Mouse (Mus musculus) CH12.LX (cell line): ENCODE measurements around the gene Asic2. TPM values are rescaled to one million over a fixed set of nuclear protein-coding genes. Genes with fewer than 3 reads are reported as not detected.

Experiments
- DNase-seq: peaks from one replicate; pipeline ENCODE4 v3.0.0-alpha.2; 2013; ENCODE audit errors: extremely low read depth
- H3K27ac ChIP-seq: 2 replicates; pipeline ENCODE4 v1.5.1; 2012; ENCODE audit warnings: low read depth, mild to moderate bottlenecking, control low read depth, moderate library complexity; ENCODE audit not compliant: insufficient read depth
- H3K27me3 ChIP-seq: replicated peaks from 2 replicates; pipeline ENCODE3; 2012; ENCODE audit warnings: inconsistent platforms
- H3K36me3 ChIP-seq, 2 experiments: replicated peaks in 1 of 2; 2 replicates each; pipeline versions ENCODE3 to v1.6.1; 2012; ENCODE audit warnings: inconsistent platforms in 1 of 2, low read length in 1 of 2, mild to moderate bottlenecking in 1 of 2, mixed read lengths in 1 of 2, moderate library complexity in 1 of 2; ENCODE audit not compliant: control insufficient read depth in 1 of 2, insufficient read depth in 1 of 2
- H3K4me1 ChIP-seq, 2 experiments: 2 replicates each; pipeline ENCODE4 v1.6.1; 2012; ENCODE audit warnings: inconsistent platforms in 1 of 2, moderate library complexity in 1 of 2; ENCODE audit not compliant: insufficient read depth in 2 of 2, control insufficient read depth in 1 of 2
- H3K4me2 ChIP-seq: 2 replicates; pipeline ENCODE4 v1.6.1; 2012; ENCODE audit warnings: low read depth, mild to moderate bottlenecking, control low read depth; ENCODE audit not compliant: poor library complexity, insufficient read depth, severe bottlenecking
- H3K4me3 ChIP-seq, 3 experiments: fragments of 150-350 bp in 1 of 3; sonication (generic) in 1 of 3; replicated peaks in 1 of 3; 2 replicates each; pipeline versions ENCODE3 to v1.5.1; 2011 to 2012; ENCODE audit warnings: low read depth in 2 of 3, low read length in 2 of 3, mild to moderate bottlenecking in 2 of 3, moderate library complexity in 2 of 3, control low read depth in 1 of 3, improper control_type of control experiment in 1 of 3, inconsistent platforms in 1 of 3, mixed read lengths in 1 of 3; ENCODE audit not compliant: poor library complexity in 1 of 3
- H3K79me2 ChIP-seq: replicated peaks from 2 replicates; pipeline ENCODE4 v1.6.1; 2012; ENCODE audit warnings: mild to moderate bottlenecking, moderate library complexity; ENCODE audit not compliant: control insufficient read depth, poor library complexity, insufficient read depth, severe bottlenecking; ENCODE audit errors: extremely low read depth
- H3K9ac ChIP-seq: 2 replicates; pipeline ENCODE4 v1.6.1; 2012; ENCODE audit warnings: low read depth, mild to moderate bottlenecking, control low read depth, moderate library complexity; ENCODE audit not compliant: insufficient read depth
- H3K9me3 ChIP-seq: replicated peaks from 2 replicates; pipeline ENCODE3; 2012; ENCODE audit warnings: low read length, inconsistent platforms, mixed read lengths
- BHLHE40 ChIP-seq: IDR thresholded peaks from 2 replicates; pipeline ENCODE4 v1.6.1; 2011; ENCODE audit warnings: mild to moderate bottlenecking, low read depth, low read length, improper control_type of control experiment
- EP300 ChIP-seq: IDR thresholded peaks from 2 replicates; pipeline ENCODE4 v1.6.1; 2011; ENCODE audit warnings: low read length, improper control_type of control experiment
- MAFK ChIP-seq: IDR thresholded peaks from 2 replicates; pipeline ENCODE4 v1.6.1; 2011; ENCODE audit warnings: low read length, improper control_type of control experiment; ENCODE audit not compliant: insufficient replicate concordance
- NELFE ChIP-seq: IDR thresholded peaks from 2 replicates; pipeline ENCODE4 v1.6.1; 2011; ENCODE audit warnings: low read depth, low read length, improper control_type of control experiment
- NRF1 ChIP-seq: IDR thresholded peaks from 2 replicates; pipeline ENCODE4 v1.6.1; 2014; ENCODE audit warnings: low read depth, mild to moderate bottlenecking, inconsistent platforms, low read length, improper control_type of control experiment, moderate library complexity
- SMC3 ChIP-seq: IDR thresholded peaks from 2 replicates; pipeline ENCODE4 v1.6.1; 2011; ENCODE audit warnings: low read depth, low read length, improper control_type of control experiment
- ZMIZ1 ChIP-seq: IDR thresholded peaks from 2 replicates; pipeline ENCODE4 v1.6.1; 2012; ENCODE audit warnings: low read depth, mild to moderate bottlenecking, inconsistent platforms, low read length, improper control_type of control experiment
- dilution Hi-C: fragments of 300-500 bp; cut with MboI; formaldehyde crosslinking; loops from 2 replicates; pipeline ENCODE4 v1.14.3; 2020; ENCODE audit warnings: low sequenced_read_pairs; ENCODE audit not compliant: extremely low pct_unique_long_range_greater_than_20kb, extremely low pct_ligation_motif_present
- in situ Hi-C: fragments of 300-500 bp; cut with MboI; formaldehyde crosslinking; loops from 3 replicates; pipeline ENCODE4 v1.14.3; 2019; ENCODE audit warnings: low sequenced_read_pairs, low pct_ligation_motif_present, low pct_unique_long_range_greater_than_20kb, mixed read lengths
- polyA plus RNA-seq: library from polyadenylated mRNA; unstranded; fragments of >175 nt; gene quantifications from 2 replicates; pipeline ENCODE4 v1.2.1, GENCODE M21; 2012; ENCODE audit warnings: low read depth; ENCODE audit not compliant: insufficient read length
- total RNA-seq, 2 experiments: library from RNA; depleted of rRNA; stranded (reverse); fragments of 300-350 nt in 1 of 2; fragments of >200 nt in 1 of 2; gene quantifications; 2 replicates each; pipeline ENCODE4 v1.2.3; 2012 to 2014

Asic2 gene
- total and polyA plus RNA-seq, 3 experiments: not detected

GRCm38 (mm10) chr11:80887021-80887420 lies 1081.2 kb downstream of the Asic2 start:
- H3K79me2 ChIP-seq: no peaks in the 10 kb centered on the region
- no peak for DNase-seq
- no peaks in the 10 kb centered on the region for H3K9me3 ChIP-seq
- H3K4me3 ChIP-seq: no peak overlapping the region
- H3K27me3 ChIP-seq: peaks cover 97% of the 10 kb centered on the region
- in situ Hi-C loops (no loop called here), dilution Hi-C loops (no loop called here)
- H3K36me3 ChIP-seq: no peaks in the 10 kb centered on the region
- TF ChIP-seq EP300 (no peak), NRF1 (no peak), BHLHE40 (no peak), MAFK (no peak), ZMIZ1 (no peak)
- H3K9ac ChIP-seq: no peak overlapping the region
- 0 out of 4 replicates have a peak, but pooled peaks cover 0 to 3% of the 10 kb centered on the region in 2 experiments for H3K4me1 ChIP-seq
- H3K27ac ChIP-seq: no peak overlapping the region
- H3K4me2 ChIP-seq: no peak overlapping the region

- Histone ChIP-seq H3K27me3 (peaks cover 97% of the 10 kb centered on the region), H3K79me2 (no peaks in the 10 kb centered on the region), H3K4me1 (0 out of 4 replicates have a peak, but pooled peaks cover 0 to 3% of the 10 kb centered on the region in 2 experiments), H3K9me3 (no peaks in the 10 kb centered on the region), H3K9ac (no peak overlapping the region), H3K4me2 (no peak overlapping the region), H3K4me3 (no peak overlapping the region), H3K36me3 (no peaks in the 10 kb centered on the region), H3K27ac (no peak overlapping the region)
- no peak for DNase-seq
- dilution Hi-C loops (no loop called here), in situ Hi-C loops (no loop called here)
- TF ChIP-seq MAFK (no peak), NELFE (no peak)
Measured at GRCm38 (mm10) chr11:80886365-80886764, 1081.9 kb downstream of the Asic2 start.

GRCm38 (mm10) chr11:80884521-80885231 lies 1083.6 kb downstream of the Asic2 start:
- Histone ChIP-seq H3K4me2 (no peak overlapping the region), H3K27me3 (peaks cover 92% of the 10 kb centered on the region), H3K4me1 (0 out of 4 replicates have a peak, but pooled peaks cover 0 to 3% of the 10 kb centered on the region in 2 experiments), H3K9ac (no peak overlapping the region), H3K9me3 (no peaks in the 10 kb centered on the region), H3K36me3 (no peaks in the 10 kb centered on the region), H3K27ac (no peak overlapping the region), H3K79me2 (no peaks in the 10 kb centered on the region), H3K4me3 (no peak overlapping the region)
- dilution Hi-C loops: no loop called here
- in situ Hi-C loops: no loop called here
- TF ChIP-seq MAFK (no peak), SMC3 (no peak)
- DNase-seq: no peak
